Mouse (Mus musculus): ENCODE data around the gene Cd36. TPM values are rescaled to one million over a fixed set of nuclear protein-coding genes. Genes with fewer than 3 reads are reported as not detected.

Cd36 gene
- polyA plus RNA-seq (2012; ENCODE audit: low replicate concordance), result 0.75 and 4.8 TPM in 2 replicates

GRCm38 (mm10) chr5:17888598-17888997 lies at the start of gene Cd36:
Cd36 (minus strand) TSS chr5:17888801.

Other genes starting within 250 kb of the Cd36 start
- not detected in 2 replicates for gene Gnat3, start 73.7 kb upstream of the Cd36 start, polyA plus RNA-seq (2012; ENCODE audit: low replicate concordance)

Data from hematopoietic multipotent progenitor cell, adult 10-12 weeks (in vitro differentiated cells).